Mouse (Mus musculus): ENCODE measurements around the gene Cxcl1. TPM values are rescaled to one million over a fixed set of nuclear protein-coding genes. Genes with fewer than 3 reads are reported as not detected.

The Cxcl1 gene
- polyA plus RNA-seq, 1 experiment from 2014 or later: not detected

DNA sequence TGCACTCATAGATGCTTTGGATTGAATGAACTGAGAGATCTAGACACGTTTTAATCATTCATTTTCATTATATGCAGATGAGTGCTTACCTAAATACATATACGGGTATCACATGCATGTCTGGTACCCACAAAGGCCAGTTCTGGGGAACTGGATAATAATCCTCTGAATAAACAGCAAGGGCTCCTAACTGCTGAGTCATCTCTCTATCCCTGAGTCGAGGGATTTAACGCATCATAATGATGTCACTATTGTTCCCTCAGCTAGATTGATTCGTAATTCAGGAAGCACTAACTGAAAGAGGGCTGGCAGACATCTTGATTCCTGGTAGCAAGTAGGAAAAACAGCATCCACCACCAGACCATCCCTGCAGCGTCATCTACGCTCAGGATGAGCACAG is 9.6 kb downstream of the Cxcl1 start:
- WGBS: 71% methylated on average over 7 of the region's 7 CpGs
- H3K36me3 ChIP-seq (ENCODE audit: control insufficient read depth, insufficient read depth, low read length): no peaks in the 10 kb centered on the region

DNA sequence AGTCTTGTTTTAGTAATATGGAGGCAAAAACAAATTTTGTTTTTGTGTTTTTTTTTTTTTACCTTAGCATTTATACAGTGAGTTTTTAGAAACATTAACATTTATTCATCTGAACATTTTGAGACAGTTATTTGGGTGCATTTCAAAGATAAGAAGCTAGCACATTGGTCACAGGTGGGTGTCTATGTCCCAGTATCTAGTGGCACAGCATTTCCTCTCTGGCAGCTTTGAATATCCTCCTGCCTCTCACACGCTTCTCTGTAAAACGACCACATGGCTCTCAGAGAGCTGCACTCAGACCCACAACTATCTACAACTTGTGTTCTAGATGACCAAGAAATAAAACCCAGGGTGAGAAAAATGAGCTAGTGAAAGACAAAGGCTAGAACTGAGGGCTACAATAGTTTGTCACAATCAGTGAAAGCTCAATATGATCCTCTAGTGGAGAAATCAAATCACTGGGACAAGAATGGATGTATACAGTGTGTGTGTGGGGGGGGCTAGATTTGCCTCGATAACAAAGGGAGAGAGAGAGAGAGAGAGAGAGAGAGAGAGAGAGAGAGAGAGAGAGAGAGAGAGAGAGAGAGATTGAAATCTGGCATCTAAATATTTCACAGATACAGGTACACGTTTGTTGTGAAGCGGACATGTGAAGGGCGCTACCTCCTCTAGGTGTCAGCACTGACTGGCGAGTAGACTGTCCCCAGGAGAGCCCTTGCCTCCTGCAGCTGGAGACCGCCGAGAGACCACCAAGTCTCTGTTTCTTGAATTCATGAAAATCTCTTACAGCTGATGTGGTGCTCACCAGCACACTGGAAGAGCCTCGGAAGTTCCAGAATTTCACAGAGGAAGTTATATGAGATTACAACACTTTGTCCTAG is 11.6 kb downstream of the Cxcl1 start:
- H3K9me3 ChIP-seq (ENCODE audit: control insufficient read depth, low read length): no peaks in the 10 kb centered on the region
- no peak overlapping the region for H3K9ac ChIP-seq (ENCODE audit: low read length)
- peak overlapping the region; percentile 28; the same call in 1 of the 2 replicates for H3K4me3 ChIP-seq (ENCODE audit: low read depth, low read length)
- H3K4me2 ChIP-seq: peak overlapping the region; percentile 61
- WGBS: 12% methylated on average over 10 of the region's 10 CpGs
- peaks cover 6% of the 10 kb centered on the region; the same call in 1 of the 2 replicates for H3K27me3 ChIP-seq (ENCODE audit: control insufficient read depth, insufficient read depth, low read length)
- H3K4me1 ChIP-seq (ENCODE audit: control insufficient read depth, insufficient read depth, low read length): peaks cover 3% of the 10 kb centered on the region
- ATAC-seq (ENCODE audit: low FRiP score): peak; percentile 70
- H3K27ac ChIP-seq (ENCODE audit: low read depth, low read length): no peak overlapping the region
- peak; percentile 82 for DNase-seq (ENCODE audit: low spot score, missing footprints)
- no peaks in the 10 kb centered on the region for H3K36me3 ChIP-seq (ENCODE audit: control insufficient read depth, insufficient read depth, low read length)

More for the DNA sequence above, 9.6 kb downstream of the Cxcl1 start:
- peak; percentile 84 for DNase-seq (ENCODE audit: low spot score, missing footprints)
- Histone ChIP-seq H3K4me2 (no peak overlapping the region), H3K27me3 (ENCODE audit: control insufficient read depth, insufficient read depth, low read length) (peaks cover 6% of the 10 kb centered on the region; the same call in 1 of the 2 replicates), H3K9me3 (ENCODE audit: control insufficient read depth, low read length) (no peaks in the 10 kb centered on the region), H3K9ac (ENCODE audit: low read length) (no peak overlapping the region), H3K27ac (ENCODE audit: low read depth, low read length) (no peak overlapping the region), H3K4me3 (ENCODE audit: low read depth, low read length) (no peak overlapping the region), H3K4me1 (ENCODE audit: control insufficient read depth, insufficient read depth, low read length) (peaks cover 3% of the 10 kb centered on the region)
- no peak for ATAC-seq (ENCODE audit: low FRiP score)

DNA sequence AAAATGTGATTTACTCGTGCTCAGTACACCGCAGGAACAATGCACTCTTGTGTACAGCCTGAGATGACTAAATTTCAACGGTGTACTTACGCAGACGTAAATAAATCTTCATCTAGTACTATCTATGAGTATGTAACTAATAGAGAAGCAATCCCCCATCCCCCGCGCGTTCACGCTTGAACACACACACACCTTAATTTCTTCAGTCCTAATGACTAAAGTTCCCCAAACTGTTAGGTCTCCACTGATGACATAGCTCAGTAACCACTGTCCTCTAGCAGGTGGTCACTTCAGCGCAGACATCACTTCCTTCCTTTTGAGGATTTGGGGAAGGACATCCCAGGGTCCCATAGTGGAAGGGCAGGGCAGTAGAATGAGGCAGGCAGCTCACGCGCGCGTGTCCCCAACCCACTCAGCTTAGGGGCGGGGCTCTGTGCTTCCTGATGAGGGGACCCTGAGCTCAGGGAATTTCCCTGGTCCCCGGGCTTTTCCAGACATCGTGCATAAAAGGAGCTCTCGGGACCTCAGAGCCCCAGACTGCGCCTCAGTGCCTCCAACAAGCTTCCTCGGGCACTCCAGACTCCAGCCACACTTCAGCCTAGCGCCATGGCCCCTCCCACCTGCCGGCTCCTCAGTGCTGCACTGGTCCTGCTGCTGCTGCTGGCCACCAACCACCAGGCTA is 12.4 kb downstream of the Cxcl1 start, which contains the start of gene Cxcl2:
Cxcl2 (plus strand) TSS at position 533 of the 682 bp plus-strand sequence.
- Histone ChIP-seq H3K27me3 (ENCODE audit: control insufficient read depth, insufficient read depth, low read length) (peaks cover 6% of the 10 kb centered on the region; the same call in 1 of the 2 replicates), H3K36me3 (ENCODE audit: control insufficient read depth, insufficient read depth, low read length) (no peaks in the 10 kb centered on the region), H3K4me3 (ENCODE audit: low read depth, low read length) (peak within 1 kb of the TSS; percentile 28), H3K9me3 (ENCODE audit: control insufficient read depth, low read length) (no peaks in the 10 kb centered on the region), H3K4me1 (ENCODE audit: control insufficient read depth, insufficient read depth, low read length) (peaks cover 3% of the 10 kb centered on the region), H3K27ac (ENCODE audit: low read depth, low read length) (no peak within 1 kb of the TSS), H3K9ac (ENCODE audit: low read length) (no peak within 1 kb of the TSS), H3K4me2 (peak within 1 kb of the TSS; percentile 61)
- WGBS: 8% methylated on average over 22 of the region's 22 CpGs
- peak; percentile 81 for ATAC-seq (ENCODE audit: low FRiP score)
- DNase-seq (ENCODE audit: low spot score, missing footprints): peak; percentile 90

GRCm38 (mm10) chr5:90908983-90909382 is 17.9 kb downstream of the Cxcl1 start:
- no peak overlapping the region for H3K27ac ChIP-seq (ENCODE audit: low read depth, low read length)
- H3K9me3 ChIP-seq (ENCODE audit: control insufficient read depth, low read length): no peaks in the 10 kb centered on the region
- H3K4me2 ChIP-seq: no peak overlapping the region
- DNase-seq (ENCODE audit: low spot score, missing footprints) (peak; percentile 94), ATAC-seq (ENCODE audit: low FRiP score) (peak; percentile 73)
- H3K4me3 ChIP-seq (ENCODE audit: low read depth, low read length): no peak overlapping the region
- H3K4me1 ChIP-seq (ENCODE audit: control insufficient read depth, insufficient read depth, low read length): no peaks in the 10 kb centered on the region
- H3K27me3 ChIP-seq (ENCODE audit: control insufficient read depth, insufficient read depth, low read length): peaks cover 6% of the 10 kb centered on the region; the same call in 1 of the 2 replicates
- H3K9ac ChIP-seq (ENCODE audit: low read length): no peak overlapping the region
- no peaks in the 10 kb centered on the region for H3K36me3 ChIP-seq (ENCODE audit: control insufficient read depth, insufficient read depth, low read length)
- WGBS: 5% methylated on average over 2 of the region's 2 CpGs

- H3K36me3 ChIP-seq (ENCODE audit: control insufficient read depth, insufficient read depth, low read length): no peaks in the 10 kb centered on the region
- no peaks in the 10 kb centered on the region for H3K27me3 ChIP-seq (ENCODE audit: control insufficient read depth, insufficient read depth, low read length)
- no peak overlapping the region for H3K4me2 ChIP-seq
- no peaks in the 10 kb centered on the region for H3K9me3 ChIP-seq (ENCODE audit: control insufficient read depth, low read length)
- H3K27ac ChIP-seq (ENCODE audit: low read depth, low read length): no peak overlapping the region
- no peak overlapping the region for H3K9ac ChIP-seq (ENCODE audit: low read length)
- DNase-seq (ENCODE audit: low spot score, missing footprints): no peak
- ATAC-seq (ENCODE audit: low FRiP score): no peak
- 82% methylated on average over 2 of the region's 2 CpGs for WGBS
- no peak overlapping the region for H3K4me3 ChIP-seq (ENCODE audit: low read depth, low read length)
- H3K4me1 ChIP-seq (ENCODE audit: control insufficient read depth, insufficient read depth, low read length): no peaks in the 10 kb centered on the region
These were observed 28.5 kb downstream of the Cxcl1 start for GRCm38 (mm10) chr5:90919495-90919894.

- DNase-seq (ENCODE audit: low spot score, missing footprints): no peak
- no peaks in the 10 kb centered on the region for H3K27me3 ChIP-seq (ENCODE audit: control insufficient read depth, insufficient read depth, low read length)
- H3K4me1 ChIP-seq (ENCODE audit: control insufficient read depth, insufficient read depth, low read length): no peaks in the 10 kb centered on the region
- no peak overlapping the region for H3K27ac ChIP-seq (ENCODE audit: low read depth, low read length)
- H3K4me3 ChIP-seq (ENCODE audit: low read depth, low read length): no peak overlapping the region
- no peak for ATAC-seq (ENCODE audit: low FRiP score)
- H3K36me3 ChIP-seq (ENCODE audit: control insufficient read depth, insufficient read depth, low read length): no peaks in the 10 kb centered on the region
- H3K4me2 ChIP-seq: no peak overlapping the region
- no peaks in the 10 kb centered on the region for H3K9me3 ChIP-seq (ENCODE audit: control insufficient read depth, low read length)
- H3K9ac ChIP-seq (ENCODE audit: low read length): no peak overlapping the region
- WGBS: 87% methylated on average over 4 of the region's 4 CpGs
These were observed 31.9 kb downstream of the Cxcl1 start for GRCm38 (mm10) chr5:90922958-90923357.

DNA sequence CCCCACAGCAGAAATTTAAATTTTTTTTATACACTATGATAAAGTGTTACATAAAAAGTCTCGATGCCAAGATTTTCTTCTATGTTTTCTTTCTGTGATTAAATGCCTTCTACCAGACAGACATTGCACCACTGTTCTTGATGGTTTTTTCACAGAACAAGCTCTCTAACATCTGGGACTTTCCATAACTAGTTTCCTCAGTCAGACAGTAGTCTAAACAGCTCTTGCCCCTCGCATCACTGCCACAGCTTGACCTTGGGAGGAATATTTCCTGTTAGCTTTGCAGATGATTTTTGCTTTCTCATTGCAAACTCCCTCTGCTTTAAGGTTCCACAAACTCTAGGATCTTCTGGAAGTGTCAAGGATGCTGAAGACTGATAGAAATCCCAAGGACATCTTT is 39.5 kb downstream of the Cxcl1 start:
- Histone ChIP-seq H3K4me1 (ENCODE audit: control insufficient read depth, insufficient read depth, low read length) (peaks cover 9% of the 10 kb centered on the region), H3K27me3 (ENCODE audit: control insufficient read depth, insufficient read depth, low read length) (no peaks in the 10 kb centered on the region), H3K27ac (ENCODE audit: low read depth, low read length) (peak overlapping the region; percentile 88; the same call in 1 of the 2 replicates), H3K4me2 (peak overlapping the region; percentile 49), H3K36me3 (ENCODE audit: control insufficient read depth, insufficient read depth, low read length) (peaks cover 3% of the 10 kb centered on the region; the same call in 1 of the 2 replicates), H3K9me3 (ENCODE audit: control insufficient read depth, low read length) (no peaks in the 10 kb centered on the region), H3K4me3 (ENCODE audit: low read depth, low read length) (peak overlapping the region; percentile 54), H3K9ac (ENCODE audit: low read length) (peak overlapping the region; percentile 89; the same call in 1 of the 2 replicates)
- peak; percentile 15 for ATAC-seq (ENCODE audit: low FRiP score)
- WGBS: 53% methylated on average over 2 of the region's 2 CpGs
- no peak for DNase-seq (ENCODE audit: low spot score, missing footprints)

- Histone ChIP-seq H3K27me3 (ENCODE audit: control insufficient read depth, insufficient read depth, low read length) (no peaks in the 10 kb centered on the region), H3K4me2 (peak within 1 kb of the TSS; percentile 49), H3K9ac (ENCODE audit: low read length) (peak within 1 kb of the TSS; percentile 89), H3K36me3 (ENCODE audit: control insufficient read depth, insufficient read depth, low read length) (peaks cover 3% of the 10 kb centered on the region; the same call in 1 of the 2 replicates), H3K27ac (ENCODE audit: low read depth, low read length) (peak within 1 kb of the TSS; percentile 88), H3K4me3 (ENCODE audit: low read depth, low read length) (peak within 1 kb of the TSS; percentile 54), H3K9me3 (ENCODE audit: control insufficient read depth, low read length) (no peaks in the 10 kb centered on the region), H3K4me1 (ENCODE audit: control insufficient read depth, insufficient read depth, low read length) (peaks cover 9% of the 10 kb centered on the region)
- peak; percentile 98 for DNase-seq (ENCODE audit: low spot score, missing footprints)
- under 1% methylated on average over 77 of the region's 79 CpGs for WGBS
- peak; percentile 99 for ATAC-seq (ENCODE audit: low FRiP score)
These were observed 40.2 kb downstream of the Cxcl1 start, which contains the start of gene Mthfd2l for GRCm38 (mm10) chr5:90930971-90931851. Gene Mthfd2l (plus strand): TSS chr5:90931117.

Data from midbrain, embryonic 11.5 days (tissue).